Mouse (Mus musculus) CD4-positive, CD25-positive, alpha-beta regulatory T cell, adult 2 months (primary cell): ENCODE results near the gene Pdzd2.
A peak's percentile ranks its signal among the peaks of the same experiment; 100 is the strongest.

Source experiments
- DNase-seq: peaks from one replicate; pipeline ENCODE4 v3.0.0-alpha.2; 2012; ENCODE audit warnings: low read depth, low spot score

The Pdzd2 gene

DNA sequence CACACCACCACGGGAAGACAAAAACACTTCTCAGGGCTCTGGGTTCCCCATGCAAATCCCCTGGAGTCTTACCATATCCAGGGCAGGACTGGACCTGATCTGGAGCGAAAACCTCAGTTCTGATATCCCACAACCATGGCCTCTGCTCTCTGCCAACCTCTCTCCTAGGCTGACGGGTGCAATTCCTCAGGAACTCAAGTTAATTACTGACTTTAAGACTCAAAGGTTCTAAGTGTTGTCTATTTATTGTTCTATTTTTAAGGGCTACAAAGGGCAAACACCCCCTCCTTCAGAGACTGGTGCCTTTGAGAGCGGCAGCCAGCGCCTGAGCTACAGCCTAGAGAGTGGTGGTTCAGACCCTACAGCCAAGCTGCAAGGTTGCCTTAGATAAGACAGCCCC is 65.7 kb downstream of the Pdzd2 start:
- no peak for DNase-seq

GRCm38 (mm10) chr15:12667760-12668520 is 71.8 kb downstream of the Pdzd2 start:
- DNase-seq, result peak; percentile 38

- no peak for DNase-seq
Measured at GRCm38 (mm10) chr15:12665946-12666345, 73.8 kb downstream of the Pdzd2 start.

GRCm38 (mm10) chr15:12663351-12663750 is 76.4 kb downstream of the Pdzd2 start:
- no peak for DNase-seq

DNA sequence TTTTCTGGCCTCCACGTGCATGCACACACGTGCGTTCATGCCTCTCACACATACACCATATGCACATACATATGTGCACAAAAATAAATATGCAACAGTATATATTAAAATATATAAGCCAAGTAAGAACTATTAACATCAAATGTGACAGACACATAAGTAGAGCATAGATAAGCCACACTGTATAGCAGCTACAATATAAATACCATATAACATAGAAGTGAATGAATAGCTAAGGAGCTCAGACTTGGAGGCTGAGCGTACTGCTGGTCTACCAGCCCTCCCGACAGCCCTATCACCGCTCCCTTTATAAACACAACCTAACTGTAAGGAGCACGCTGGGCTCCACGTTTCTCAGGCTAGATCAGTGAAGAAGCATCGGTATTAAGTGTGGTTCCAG is 79.4 kb downstream of the Pdzd2 start:
- DNase-seq, result no peak

DNA sequence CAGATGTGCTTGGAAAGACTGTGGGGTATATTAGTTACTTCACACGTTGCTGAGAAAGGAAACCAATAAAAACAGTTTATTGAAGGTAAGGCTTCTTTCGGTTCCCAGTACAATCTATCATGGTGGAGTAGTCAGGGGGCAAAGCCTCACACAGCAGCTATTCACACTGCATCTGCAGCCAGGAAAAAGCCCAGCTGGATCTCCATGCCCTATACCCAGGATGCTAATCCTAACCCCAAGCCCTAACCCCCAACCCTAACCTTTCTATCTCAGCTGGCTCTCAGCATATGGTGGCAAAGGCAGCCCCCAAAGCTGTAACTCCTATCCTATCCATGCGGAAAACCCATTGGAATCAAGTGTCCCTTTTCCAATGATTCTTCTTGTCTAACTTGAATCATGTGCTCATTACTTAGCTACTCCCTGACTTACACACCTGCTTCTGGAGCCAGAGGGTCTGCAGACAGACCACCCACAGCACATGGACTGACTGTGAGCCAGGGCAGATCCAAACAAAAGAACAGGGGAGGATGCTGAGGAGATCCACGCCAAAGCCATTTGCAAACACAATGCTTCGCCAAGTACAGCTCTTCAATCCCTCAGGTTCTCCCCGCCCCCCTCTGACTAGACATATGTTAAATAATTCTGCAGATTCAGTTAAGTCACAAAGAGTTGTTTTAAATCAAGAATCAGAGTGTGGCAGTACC is 83.6 kb downstream of the Pdzd2 start:
- DNase-seq, result no peak

DNA sequence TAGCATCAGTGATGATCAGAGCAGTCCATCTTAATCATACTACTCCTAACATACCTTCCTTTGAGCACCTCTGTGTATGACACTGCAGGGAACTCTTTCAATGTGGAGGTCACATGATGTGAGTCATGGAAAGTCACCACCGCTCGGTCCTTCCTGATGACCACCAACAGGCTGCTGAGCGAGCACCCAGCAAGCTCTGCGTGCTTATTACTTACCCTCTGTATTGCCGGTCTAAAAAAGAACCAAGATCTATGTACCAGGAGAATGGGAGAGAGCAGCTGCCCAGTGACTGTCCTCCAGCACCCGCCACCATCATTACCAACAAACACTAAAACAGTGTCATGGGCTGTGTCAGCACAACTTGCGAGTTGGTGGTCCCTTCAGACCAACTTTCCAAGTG is 84.4 kb downstream of the Pdzd2 start:
- DNase-seq, result no peak

- DNase-seq, result no peak
Measured at GRCm38 (mm10) chr15:12652336-12653031, 87.2 kb downstream of the Pdzd2 start.

GRCm38 (mm10) chr15:12650236-12650635 is 89.5 kb downstream of the Pdzd2 start:
- DNase-seq, result no peak

- no peak for DNase-seq
Measured at GRCm38 (mm10) chr15:12649674-12650073, 90.0 kb downstream of the Pdzd2 start.

DNA sequence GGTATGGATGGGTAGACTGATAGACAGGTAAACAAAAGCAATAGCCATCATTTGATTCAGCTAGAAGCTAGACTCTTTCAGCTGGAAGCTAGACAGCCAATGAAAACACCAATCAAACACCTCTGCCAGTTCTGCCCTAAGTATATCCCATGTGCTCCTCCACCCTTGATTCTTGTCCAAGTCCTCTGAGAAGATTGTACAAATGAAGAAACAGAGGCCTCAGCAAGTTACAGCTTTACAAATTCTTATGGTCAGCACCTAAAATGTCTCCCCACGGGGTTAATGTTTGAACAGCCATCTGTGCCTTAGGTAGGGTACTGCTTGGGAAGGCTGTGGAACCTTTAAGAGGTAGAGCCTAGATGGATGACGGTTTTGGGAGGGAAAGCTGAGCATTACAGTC is 90.6 kb downstream of the Pdzd2 start:
- DNase-seq, result no peak

- no peak for DNase-seq
Measured at GRCm38 (mm10) chr15:12640755-12641154, 99.0 kb downstream of the Pdzd2 start.

DNA sequence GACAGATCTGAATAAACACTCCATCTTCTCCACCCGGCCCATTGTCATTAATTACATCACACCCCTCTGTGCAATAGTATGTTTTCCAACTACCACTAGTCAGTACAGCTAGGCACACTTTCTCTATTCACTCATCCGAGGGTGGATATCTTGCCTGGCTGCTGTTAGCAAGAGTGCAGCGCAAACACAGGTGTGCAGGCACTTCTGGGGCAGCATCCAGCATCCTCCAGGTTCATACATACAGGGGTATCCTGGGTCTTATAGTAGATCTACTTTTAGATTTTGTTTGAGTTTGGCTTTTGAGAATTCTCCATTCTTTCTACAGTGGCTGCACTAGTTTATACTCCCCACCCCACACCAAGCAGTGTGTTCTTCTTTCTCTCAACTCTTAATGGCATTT is 99.9 kb downstream of the Pdzd2 start:
- no peak for DNase-seq

DNA sequence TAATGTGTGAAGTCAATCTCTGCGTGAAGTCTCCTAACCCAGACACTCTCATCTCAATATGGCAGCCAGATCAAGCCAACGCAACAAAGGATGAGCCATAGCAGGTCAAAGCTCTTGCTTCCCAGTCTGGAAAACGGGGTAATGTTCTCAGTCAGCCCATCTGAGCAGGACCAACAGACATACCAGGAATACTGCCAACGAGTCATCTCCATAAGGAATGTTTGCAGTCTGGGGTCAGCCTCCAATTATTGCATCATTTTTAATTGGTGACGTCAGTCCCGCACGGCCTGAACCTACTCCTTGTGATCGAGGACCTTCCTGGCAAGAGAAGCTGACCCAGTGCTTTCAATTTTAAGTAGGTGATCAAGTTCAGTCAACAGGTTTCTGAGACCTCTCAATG is 100.5 kb downstream of the Pdzd2 start:
- DNase-seq, result no peak

GRCm38 (mm10) chr15:12638370-12639030 is 101.2 kb downstream of the Pdzd2 start:
- no peak for DNase-seq

GRCm38 (mm10) chr15:12637511-12637910 is 102.2 kb downstream of the Pdzd2 start:
- DNase-seq, result no peak

DNA sequence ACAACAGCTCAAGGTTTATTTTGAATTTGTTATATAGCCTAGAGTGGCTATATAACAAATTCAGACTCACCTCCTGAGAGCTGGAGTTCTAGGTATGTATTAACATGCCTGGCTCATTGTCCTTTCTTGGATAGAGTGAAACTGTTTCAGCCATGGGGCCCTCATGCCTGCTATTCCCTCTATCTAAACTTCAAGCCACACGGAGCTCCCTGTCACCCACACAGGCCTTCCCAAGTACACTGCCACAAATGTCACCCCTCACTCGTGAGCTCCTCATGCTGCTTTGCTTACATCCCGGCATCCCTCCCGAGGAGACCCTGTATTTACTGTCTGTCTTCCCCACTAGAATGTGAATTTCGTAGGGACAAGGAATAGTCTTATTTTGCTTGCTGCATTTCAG is 103.3 kb downstream of the Pdzd2 start:
- DNase-seq, result no peak

- DNase-seq, result no peak
Measured at GRCm38 (mm10) chr15:12634921-12635320, 104.8 kb downstream of the Pdzd2 start.

DNA sequence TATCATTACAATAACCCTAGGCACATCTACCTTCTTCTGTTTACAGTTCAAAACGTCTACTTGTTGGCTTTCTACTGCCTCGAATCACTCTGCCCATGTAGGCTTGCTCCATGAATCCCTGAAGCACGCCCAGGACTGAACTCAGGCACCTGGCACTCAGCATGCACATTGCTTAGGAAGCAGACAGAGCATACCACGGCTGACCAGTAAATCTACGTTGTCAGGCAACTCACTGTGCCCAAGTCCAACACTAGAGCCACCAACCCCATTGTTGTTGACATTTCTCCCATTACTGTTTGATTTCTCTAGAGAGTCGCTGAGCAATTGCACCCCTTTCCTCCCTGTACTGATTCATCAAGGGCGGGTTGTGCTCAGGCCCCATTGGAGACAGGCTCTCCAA is 110.6 kb downstream of the Pdzd2 start:
- no peak for DNase-seq

DNA sequence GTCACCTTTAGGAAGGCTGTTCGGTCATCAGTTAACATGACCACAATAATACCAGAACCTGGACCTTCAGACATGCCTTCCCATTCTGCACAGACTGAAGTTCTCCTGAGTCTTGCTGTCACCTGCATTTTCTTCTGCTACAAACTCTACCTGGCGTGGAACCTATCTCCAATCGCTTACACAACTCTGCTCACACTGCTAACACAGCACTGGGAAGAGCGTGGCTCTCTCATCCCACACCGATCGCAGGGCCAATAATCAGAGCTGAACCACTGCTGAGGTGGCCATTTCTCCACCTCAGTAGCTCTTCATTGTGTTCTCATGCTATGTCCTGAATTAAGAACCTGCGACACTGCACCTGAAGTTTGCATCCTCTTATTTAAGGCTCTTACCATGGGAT is 111.3 kb downstream of the Pdzd2 start:
- DNase-seq, result no peak

DNA sequence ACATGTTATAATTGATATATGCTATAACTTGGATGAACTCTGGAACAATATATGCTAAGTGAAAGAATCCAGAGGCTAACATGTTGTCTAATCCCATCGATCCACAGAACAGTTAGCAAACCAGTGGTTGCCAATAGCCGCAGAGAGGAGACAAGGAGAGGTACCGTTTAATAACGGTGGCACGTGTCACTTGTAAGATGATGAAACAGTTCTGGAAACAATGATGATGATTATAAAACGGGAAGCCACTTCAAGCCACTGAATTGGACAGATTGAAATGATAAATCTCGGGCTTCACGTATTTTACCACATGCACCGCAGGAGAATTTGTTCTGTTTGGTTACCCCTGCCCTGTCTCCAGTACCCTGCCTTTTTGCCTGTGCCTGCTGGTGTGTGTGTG is 112.8 kb downstream of the Pdzd2 start:
- no peak for DNase-seq

GRCm38 (mm10) chr15:12626166-12626565 is 113.6 kb downstream of the Pdzd2 start:
- no peak for DNase-seq
